Mouse (Mus musculus) lung, postnatal 0 days (tissue): ENCODE data around the gene Gas2l1.

Experiments used
- CTCF ChIP-seq: IDR thresholded peaks from 2 replicates; pipeline ENCODE4 v1.5.1; 2016; ENCODE audit warnings: antibody characterized with exemption, mild to moderate bottlenecking
- EP300 ChIP-seq: IDR thresholded peaks from 2 replicates; pipeline ENCODE4 v1.6.1; 2016; ENCODE audit warnings: antibody characterized with exemption, mild to moderate bottlenecking, control low read depth

- no peak for TF ChIP-seq EP300
- no peak for TF ChIP-seq CTCF
These were observed 1.4 kb downstream of the Gas2l1 start for GRCm38 (mm10) chr11:5063561-5064281.
